Mouse (Mus musculus) lung, embryonic 16.5 days (tissue): Measurements from ENCODE around the gene Abcb4. TPM values are rescaled to one million over a fixed set of nuclear protein-coding genes. Genes with fewer than 3 reads are reported as not detected.

Experiments
- ATAC-seq: fragments of 200-750 bp; cut with Nextera tagmentation; 2 replicates; pipeline ENCODE4 v1.8.0; 2017; ENCODE audit warnings: low read depth, mild to moderate bottlenecking, moderate library complexity
- H3K27ac ChIP-seq: fragments of 300-500 bp; sonication (generic); 2 replicates; pipeline ENCODE4 v1.5.1; 2014; ENCODE audit warnings: mild to moderate bottlenecking, control low read depth, low read length
- H3K27me3 ChIP-seq: fragments of 300-500 bp; sonication (generic); 2 replicates; pipeline ENCODE4 v1.6.1; 2014; ENCODE audit warnings: low read depth, low read length, mixed read lengths; ENCODE audit not compliant: control insufficient read depth, insufficient read depth
- H3K36me3 ChIP-seq: fragments of 300-500 bp; sonication (generic); 2 replicates; pipeline ENCODE4 v1.6.1; 2014; ENCODE audit warnings: low read length; ENCODE audit not compliant: control insufficient read depth, insufficient read depth
- H3K4me1 ChIP-seq: fragments of 300-500 bp; sonication (generic); replicated peaks from 2 replicates; pipeline ENCODE4 v1.6.1; 2014; ENCODE audit warnings: low read length, mixed read lengths; ENCODE audit not compliant: control insufficient read depth, insufficient read depth
- H3K4me2 ChIP-seq: fragments of 300-500 bp; sonication (generic); 2 replicates; pipeline ENCODE4 v1.6.1; 2014; ENCODE audit warnings: low read depth, low read length, control low read depth
- H3K4me3 ChIP-seq: fragments of 300-500 bp; sonication (generic); 2 replicates; pipeline ENCODE4 v1.5.1; 2014; ENCODE audit warnings: mild to moderate bottlenecking, low read length, control low read depth
- H3K9ac ChIP-seq: fragments of 300-500 bp; sonication (generic); 2 replicates; pipeline ENCODE4 v1.6.1; 2014; ENCODE audit warnings: low read length, control low read depth
- H3K9me3 ChIP-seq: fragments of 300-500 bp; sonication (generic); 2 replicates; pipeline ENCODE4 v1.6.1; 2016; ENCODE audit warnings: low read length; ENCODE audit not compliant: control insufficient read depth
- WGBS: fragments of 180-500 bp; shearing (Covaris S2); extraction: QIAGEN DNeasy Blood & Tissue Kit; methylation state at CpG from one replicate; pipeline ENCODE4 v1.1.7; 2014; 5-methylcytosine and 5-hydroxymethylcytosine counted together
- polyA plus RNA-seq: library from polyadenylated mRNA; unstranded; fragments of >200 nt; fragmentation: Nextera tagmentation; extraction: Ambion mirVana; gene quantifications from 2 replicates; pipeline ENCODE4 v1.2.1, GENCODE M21; 2015

Abcb4 gene
- polyA plus RNA-seq, 1 experiment from 2014 or later: 0.13 TPM

DNA sequence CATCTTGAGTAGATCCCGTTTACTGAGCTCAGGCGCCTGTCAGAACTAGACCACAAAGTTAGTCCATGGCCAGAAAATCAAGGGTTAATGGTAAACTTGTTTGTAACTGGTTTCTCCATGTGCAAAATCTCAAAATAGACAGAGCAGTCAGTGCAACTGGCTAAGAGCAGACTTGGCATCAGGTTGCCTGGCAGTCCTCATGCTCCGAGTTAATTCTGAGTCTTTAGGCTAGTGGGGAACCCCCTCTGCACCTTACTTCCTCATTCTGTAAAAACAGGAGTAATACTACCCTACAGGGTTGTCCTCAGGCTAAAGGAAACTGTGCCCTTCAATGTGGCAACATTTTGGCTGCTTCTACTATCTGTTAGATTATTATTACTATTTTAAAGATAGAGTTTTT lies 50.3 kb downstream of the Abcb4 start:
- Histone ChIP-seq H3K27me3 (no peaks in the 10 kb centered on the region), H3K4me2 (no peak overlapping the region), H3K4me3 (no peak overlapping the region), H3K27ac (no peak overlapping the region), H3K4me1 (no peaks in the 10 kb centered on the region), H3K9ac (no peak overlapping the region), H3K9me3 (no peaks in the 10 kb centered on the region), H3K36me3 (no peaks in the 10 kb centered on the region)
- 58% methylated on average over 3 of the region's 3 CpGs for WGBS
- no peak for ATAC-seq

DNA sequence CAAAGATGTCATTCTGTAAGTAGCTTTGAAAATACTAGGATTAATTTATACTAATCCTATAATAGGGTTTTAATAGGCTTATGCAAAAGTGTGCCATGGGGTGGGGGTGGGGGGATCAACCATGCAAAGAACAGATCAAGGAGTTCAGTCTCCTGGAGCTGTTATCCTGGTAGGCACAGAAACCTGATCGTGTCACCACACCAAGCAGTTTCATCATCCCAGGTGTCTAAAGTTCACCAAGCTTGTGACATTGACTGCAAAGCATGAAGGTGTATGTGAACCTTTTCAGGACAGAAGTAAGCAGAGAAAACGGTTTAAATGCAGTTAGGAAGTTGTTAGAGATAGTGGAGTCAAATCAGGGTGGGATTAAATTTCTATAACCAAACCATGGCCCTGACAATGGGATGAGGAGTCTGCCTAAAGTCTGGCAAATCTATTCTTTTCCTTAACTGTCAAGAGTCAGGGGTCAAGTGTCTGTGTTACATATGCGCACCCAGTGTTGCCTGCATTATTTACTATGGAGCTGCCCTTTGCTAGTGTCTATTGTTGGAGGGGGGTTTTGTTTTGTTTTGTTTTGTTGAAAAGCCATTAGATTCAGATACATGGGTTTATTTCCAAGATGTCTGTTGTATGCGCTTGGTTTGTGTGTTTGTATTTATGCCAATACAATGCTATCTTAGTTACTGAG lies 54.0 kb downstream of the Abcb4 start:
- H3K4me1 ChIP-seq: no peaks in the 10 kb centered on the region
- WGBS: 71% methylated on average over 4 of the region's 4 CpGs

DNA sequence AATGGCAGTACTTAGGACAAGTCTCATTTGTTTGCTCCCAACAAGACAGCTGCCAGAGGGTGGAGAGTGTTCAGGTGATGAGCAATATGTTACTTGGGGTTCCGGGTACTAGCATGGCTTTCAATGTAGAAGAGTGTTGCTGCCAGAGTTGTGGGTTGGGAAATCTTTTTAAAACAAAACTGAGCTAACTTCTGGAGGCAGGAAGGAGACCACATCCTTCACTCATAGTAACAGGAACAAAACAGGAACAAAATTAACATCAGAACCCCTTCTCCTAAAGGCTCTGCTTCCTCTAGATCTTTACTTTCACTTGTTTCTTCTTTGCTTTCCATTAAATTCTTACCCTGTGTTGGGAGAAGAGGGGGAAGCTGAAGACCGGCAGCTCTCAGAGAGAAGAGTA lies 60.1 kb downstream of the Abcb4 start:
- Histone ChIP-seq H3K36me3 (no peaks in the 10 kb centered on the region), H3K27ac (no peak overlapping the region), H3K4me3 (no peak overlapping the region), H3K9me3 (no peaks in the 10 kb centered on the region), H3K4me2 (no peak overlapping the region), H3K4me1 (no peaks in the 10 kb centered on the region), H3K27me3 (no peaks in the 10 kb centered on the region), H3K9ac (no peak overlapping the region)
- no peak for ATAC-seq
- 88% methylated on average over 2 of the region's 2 CpGs for WGBS

More for the DNA sequence above, 54.0 kb downstream of the Abcb4 start:
- Histone ChIP-seq H3K4me2 (no peak overlapping the region), H3K9me3 (no peaks in the 10 kb centered on the region), H3K36me3 (no peaks in the 10 kb centered on the region), H3K9ac (no peak overlapping the region), H3K27ac (no peak overlapping the region), H3K4me3 (no peak overlapping the region), H3K27me3 (no peaks in the 10 kb centered on the region)
- ATAC-seq: no peak

DNA sequence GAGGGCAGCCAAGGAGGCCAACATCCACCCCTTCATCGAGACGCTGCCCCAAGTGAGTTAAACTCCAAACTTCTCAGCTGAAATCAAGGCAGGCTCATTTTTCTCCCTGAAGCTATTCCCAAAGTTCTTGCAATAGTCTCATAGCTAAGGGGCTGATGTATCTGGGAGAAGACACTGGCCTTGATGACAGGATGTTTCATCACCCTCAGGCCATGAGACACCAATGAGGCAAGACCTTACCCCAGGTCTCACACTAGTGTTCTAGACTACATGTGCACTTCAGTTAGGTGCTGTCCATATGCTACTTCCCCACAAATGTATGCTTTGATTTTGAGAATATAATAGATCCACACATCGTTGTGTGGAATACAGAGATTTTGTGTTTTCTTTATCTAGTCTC lies 62.0 kb downstream of the Abcb4 start:
- H3K4me2 ChIP-seq: no peak overlapping the region
- WGBS: 88% methylated on average over 3 of the region's 3 CpGs
- no peak overlapping the region for H3K4me3 ChIP-seq
- H3K9ac ChIP-seq: no peak overlapping the region
- no peaks in the 10 kb centered on the region for H3K9me3 ChIP-seq
- H3K4me1 ChIP-seq: no peaks in the 10 kb centered on the region
- ATAC-seq: no peak
- no peak overlapping the region for H3K27ac ChIP-seq
- H3K36me3 ChIP-seq: no peaks in the 10 kb centered on the region
- H3K27me3 ChIP-seq: no peaks in the 10 kb centered on the region

DNA sequence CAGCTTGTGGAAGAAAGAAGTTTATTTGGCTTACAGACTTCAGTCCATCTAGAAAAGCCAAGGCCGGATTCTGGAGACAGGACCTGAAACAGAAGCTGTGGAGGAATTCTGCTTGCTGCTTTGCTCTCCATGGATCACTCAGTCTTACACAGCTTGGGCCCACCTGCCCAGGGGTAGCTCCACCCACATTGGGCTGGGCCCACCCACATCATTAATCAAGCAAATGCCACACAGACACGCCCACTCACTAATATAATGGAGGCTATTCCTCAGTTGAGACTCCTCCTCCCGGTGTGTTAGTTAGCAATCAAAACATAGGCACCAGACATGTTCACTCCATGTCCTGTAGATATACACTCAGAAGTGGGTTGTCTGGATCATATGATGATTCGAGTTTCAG lies 67.0 kb downstream of the Abcb4 start:
- no peak overlapping the region for H3K4me2 ChIP-seq
- WGBS: 86% methylated on average over 4 of the region's 4 CpGs
- no peak for ATAC-seq
- no peaks in the 10 kb centered on the region for H3K4me1 ChIP-seq
- H3K36me3 ChIP-seq: peaks cover 7% of the 10 kb centered on the region
- no peaks in the 10 kb centered on the region for H3K9me3 ChIP-seq
- H3K4me3 ChIP-seq: no peak overlapping the region
- H3K27ac ChIP-seq: no peak overlapping the region
- H3K9ac ChIP-seq: no peak overlapping the region
- H3K27me3 ChIP-seq: no peaks in the 10 kb centered on the region

DNA sequence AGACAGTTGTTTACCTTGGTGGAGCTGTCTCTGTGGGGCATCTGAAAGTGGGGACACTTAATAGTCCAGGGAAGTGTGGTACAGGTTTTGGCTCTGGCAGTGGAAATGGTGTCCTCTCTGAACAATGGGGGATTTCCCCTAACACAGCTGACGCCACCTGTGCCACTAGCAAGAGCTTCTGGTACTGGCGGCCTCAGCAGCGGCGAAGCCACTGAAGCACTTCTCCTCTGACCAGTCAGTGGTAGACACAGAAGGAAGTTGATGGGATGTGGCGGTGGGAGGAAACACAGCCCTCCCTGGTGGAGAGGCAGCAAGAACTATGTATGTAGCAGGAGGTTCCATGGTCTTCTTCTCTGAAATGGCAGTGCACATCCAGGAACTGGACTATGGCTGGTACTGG lies 71.0 kb downstream of the Abcb4 start:
- WGBS: 94% methylated on average over 5 of the region's 5 CpGs
- Histone ChIP-seq H3K4me2 (no peak overlapping the region), H3K27me3 (no peaks in the 10 kb centered on the region), H3K4me1 (no peaks in the 10 kb centered on the region), H3K27ac (no peak overlapping the region), H3K9ac (no peak overlapping the region), H3K9me3 (no peaks in the 10 kb centered on the region), H3K4me3 (no peak overlapping the region), H3K36me3 (peaks cover 17% of the 10 kb centered on the region)
- ATAC-seq: no peak

DNA sequence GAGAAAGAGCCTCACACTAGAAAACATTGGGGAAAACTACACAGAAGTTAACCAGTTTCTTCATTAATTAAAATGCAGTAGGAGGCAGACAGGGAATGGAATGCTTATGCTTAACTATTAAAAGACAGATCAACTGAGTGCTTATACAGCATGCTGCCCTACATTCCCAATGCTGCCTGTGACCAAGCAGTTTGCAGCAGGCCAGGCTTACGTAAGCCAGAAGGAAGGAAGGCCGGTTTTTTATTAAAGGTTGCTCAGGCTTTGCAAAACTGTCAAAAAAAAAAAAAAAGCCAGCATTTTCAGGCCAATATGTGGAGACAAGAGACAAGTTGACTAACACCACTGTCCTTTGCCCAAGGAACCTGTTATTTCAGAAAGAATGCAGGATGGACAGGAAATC lies 77.2 kb downstream of the Abcb4 start:
- Histone ChIP-seq H3K27ac (no peak overlapping the region), H3K36me3 (peaks cover 23% of the 10 kb centered on the region), H3K27me3 (no peaks in the 10 kb centered on the region), H3K4me3 (no peak overlapping the region), H3K9ac (no peak overlapping the region), H3K4me2 (no peak overlapping the region), H3K4me1 (no peaks in the 10 kb centered on the region), H3K9me3 (no peaks in the 10 kb centered on the region)
- no peak for ATAC-seq
- 92% methylated on average over 2 of the region's 2 CpGs for WGBS

DNA sequence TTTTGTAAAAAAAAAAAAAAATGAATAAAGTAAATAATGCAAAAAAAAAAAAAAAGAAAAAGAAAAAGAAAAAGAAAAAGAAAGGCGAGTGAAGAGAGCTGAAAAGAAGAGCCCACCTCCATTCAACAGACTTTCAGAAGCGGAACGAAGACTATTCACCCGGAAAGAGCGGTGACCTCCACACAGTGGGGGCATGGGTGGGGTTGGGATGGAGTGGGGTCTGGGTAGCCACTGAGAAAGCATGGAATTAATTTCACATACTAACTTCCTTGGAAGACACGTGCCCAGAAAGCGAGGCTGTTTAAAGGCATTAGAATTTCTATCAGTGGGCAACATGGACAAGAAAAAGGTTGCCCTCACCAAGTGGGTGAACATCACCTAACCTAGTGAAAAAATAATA lies 78.8 kb downstream of the Abcb4 start:
- Histone ChIP-seq H3K9me3 (no peaks in the 10 kb centered on the region), H3K4me2 (no peak overlapping the region), H3K27ac (no peak overlapping the region), H3K4me3 (no peak overlapping the region), H3K9ac (no peak overlapping the region), H3K36me3 (peaks cover 21% of the 10 kb centered on the region), H3K27me3 (no peaks in the 10 kb centered on the region), H3K4me1 (no peaks in the 10 kb centered on the region)
- 91% methylated on average over 7 of the region's 7 CpGs for WGBS
- no peak for ATAC-seq

DNA sequence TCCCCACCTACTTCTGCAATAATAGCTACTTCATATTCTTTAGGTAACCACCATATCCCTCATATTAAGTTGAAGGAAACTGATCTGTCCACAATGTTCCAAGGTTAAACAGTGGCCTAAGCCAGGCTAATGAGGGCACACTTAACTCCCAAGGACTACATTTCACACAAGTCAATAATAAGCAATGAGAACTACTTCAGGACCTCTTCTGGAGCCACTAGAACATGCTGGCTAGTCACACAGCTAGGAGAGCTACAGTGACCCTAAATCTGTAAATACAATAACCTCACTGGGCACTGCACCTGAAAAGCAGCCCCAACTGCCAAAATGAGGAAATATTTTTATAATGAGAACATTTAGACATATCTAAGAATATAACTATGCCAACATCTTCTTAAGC lies 81.2 kb downstream of the Abcb4 start:
- no peaks in the 10 kb centered on the region for H3K9me3 ChIP-seq
- H3K36me3 ChIP-seq: peaks cover 13% of the 10 kb centered on the region
- H3K9ac ChIP-seq: no peak overlapping the region
- H3K4me2 ChIP-seq: no peak overlapping the region
- H3K4me3 ChIP-seq: no peak overlapping the region
- H3K27me3 ChIP-seq: no peaks in the 10 kb centered on the region
- ATAC-seq: no peak
- H3K27ac ChIP-seq: no peak overlapping the region
- H3K4me1 ChIP-seq: no peaks in the 10 kb centered on the region

DNA sequence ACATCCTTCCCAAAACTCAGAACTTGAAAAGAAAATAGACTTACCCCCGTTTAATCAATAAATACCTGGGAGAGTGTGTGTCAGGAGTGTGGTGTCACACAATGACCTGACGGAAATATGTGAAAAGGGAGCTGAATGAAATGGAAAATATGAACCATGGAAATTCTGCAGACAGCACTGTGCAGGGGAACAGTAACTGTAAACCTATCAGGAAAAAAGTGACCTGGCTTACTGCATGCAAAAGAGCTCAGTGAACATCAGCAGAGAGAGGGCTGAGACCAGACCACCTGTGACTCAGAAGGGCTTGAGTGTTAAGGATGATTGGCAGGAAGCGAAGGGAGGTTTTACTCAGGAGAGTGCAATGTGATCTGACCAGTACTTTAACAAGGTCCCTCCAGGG lies 92.0 kb downstream of the Abcb4 start:
- no peak for ATAC-seq
- Histone ChIP-seq H3K9ac (no peak overlapping the region), H3K27ac (no peak overlapping the region), H3K4me3 (no peak overlapping the region), H3K4me1 (no peaks in the 10 kb centered on the region), H3K36me3 (peaks cover 4% of the 10 kb centered on the region; the same call in 1 of the 2 replicates), H3K27me3 (no peaks in the 10 kb centered on the region), H3K4me2 (no peak overlapping the region), H3K9me3 (no peaks in the 10 kb centered on the region)
- 81% methylated on average over 3 of the region's 3 CpGs for WGBS
